Mouse (Mus musculus) brain, embryonic 14.5 days (tissue): ENCODE measurements around the gene Igfals. TPM values are rescaled to one million over a fixed set of nuclear protein-coding genes. Genes with fewer than 3 reads are reported as not detected.

ENCODE experiments used
- DNase-seq: peaks from one replicate; pipeline ENCODE4 v3.0.0-alpha.2; 2011; ENCODE audit warnings: low read depth
- CTCF ChIP-seq: fragments of 200-500 bp; IDR thresholded peaks from 2 replicates; pipeline ENCODE4 v1.5.1; 2012; ENCODE audit warnings: inconsistent platforms, mild to moderate bottlenecking, moderate library complexity, borderline replicate concordance; ENCODE audit not compliant: insufficient read depth, insufficient read length; ENCODE audit errors: extremely low read depth
- POLR2A ChIP-seq: fragments of 200-500 bp; IDR thresholded peaks from 2 replicates; pipeline ENCODE4 v1.6.1; 2012; ENCODE audit warnings: mild to moderate bottlenecking, inconsistent platforms, borderline replicate concordance; ENCODE audit not compliant: poor library complexity, insufficient read depth, insufficient read length, severe bottlenecking; ENCODE audit errors: extremely low read depth
- polyA plus RNA-seq: library from polyadenylated mRNA; depleted of rRNA; stranded (reverse); fragments of >200 nt; gene quantifications from 2 replicates; pipeline ENCODE4 v1.2.3, GENCODE M21; 2012; rRNA removed

Igfals gene
- polyA plus RNA-seq, 1 experiment, result not detected

- TF ChIP-seq POLR2A (no peak), CTCF (no peak)
Measured at GRCm38 (mm10) chr17:24923246-24923645, 57.4 kb downstream of the Igfals start.

GRCm38 (mm10) chr17:24929506-24929905 lies 63.7 kb downstream of the Igfals start:
- no peak for DNase-seq
- no peak for TF ChIP-seq POLR2A
- TF ChIP-seq CTCF, result no peak

More at GRCm38 (mm10) chr17:24923246-24923645, 57.4 kb downstream of the Igfals start:
- DNase-seq, result no peak

Other genes starting within 250 kb of the Igfals start
- gene Tsc2, start 233.4 kb upstream of the Igfals start, polyA plus RNA-seq, result 189 and 190 TPM in 2 replicates
- 10.4 and 15.3 TPM in 2 replicates for gene Nthl1, start 233.3 kb upstream of the Igfals start, polyA plus RNA-seq
- gene Slc9a3r2, start 215.7 kb upstream of the Igfals start, polyA plus RNA-seq, result 30.7 and 34.3 TPM in 2 replicates
- 0.23 TPM in 1 of 2 replicates, not detected in the other for gene Npw, start 207.5 kb upstream of the Igfals start, polyA plus RNA-seq
- 76.3 and 102 TPM in 2 replicates for gene Zfp598, start 196.3 kb upstream of the Igfals start, polyA plus RNA-seq
- 82.5 and 94.2 TPM in 2 replicates for gene Syngr3, start 176.0 kb upstream of the Igfals start, polyA plus RNA-seq
- 28.8 and 29.2 TPM in 2 replicates for gene Gfer, start 169.8 kb upstream of the Igfals start, polyA plus RNA-seq
- 7.6 and 10.7 TPM in 2 replicates for gene Noxo1, start 169.8 kb upstream of the Igfals start, polyA plus RNA-seq
- 75.0 and 95.7 TPM in 2 replicates for gene Tbl3, start 158.3 kb upstream of the Igfals start, polyA plus RNA-seq
- 0.54 and 0.64 TPM in 2 replicates for gene Rnf151, start 147.9 kb upstream of the Igfals start, polyA plus RNA-seq
- 1,770 and 1,849 TPM in 2 replicates for gene Rps2, start 147.9 kb upstream of the Igfals start, polyA plus RNA-seq
- 245 and 253 TPM in 2 replicates for gene Ndufb10, start 141.5 kb upstream of the Igfals start, polyA plus RNA-seq
- gene Rpl3l, start 138.2 kb upstream of the Igfals start, polyA plus RNA-seq, result 0.05 and 0.08 TPM in 2 replicates
- 28.0 and 31.5 TPM in 2 replicates for gene Msrb1, start 129.4 kb upstream of the Igfals start, polyA plus RNA-seq
- gene Hs3st6, start 113.0 kb upstream of the Igfals start, polyA plus RNA-seq, result 0.69 and 0.88 TPM in 2 replicates
- gene Meiob, start 61.7 kb upstream of the Igfals start, polyA plus RNA-seq, result not detected in 2 replicates
- gene Hagh, start 25.9 kb upstream of the Igfals start, polyA plus RNA-seq, result 39.7 and 46.3 TPM in 2 replicates
- 13.9 and 14.8 TPM in 2 replicates for gene Fahd1, start 15.6 kb upstream of the Igfals start, polyA plus RNA-seq
- gene Nubp2, start 20.4 kb downstream of the Igfals start, polyA plus RNA-seq, result 29.5 and 36.3 TPM in 2 replicates
- 84.5 and 105 TPM in 2 replicates for gene Spsb3, start 20.6 kb downstream of the Igfals start, polyA plus RNA-seq
- gene Eme2, start 29.1 kb downstream of the Igfals start, polyA plus RNA-seq, result 41.0 and 50.3 TPM in 2 replicates
- gene Mrps34, start 29.1 kb downstream of the Igfals start, polyA plus RNA-seq, result 94.6 and 120 TPM in 2 replicates
- 71.5 and 91.4 TPM in 2 replicates for gene Nme3, start 30.5 kb downstream of the Igfals start, polyA plus RNA-seq
- gene Mapk8ip3, start 71.0 kb downstream of the Igfals start, polyA plus RNA-seq, result 217 and 242 TPM in 2 replicates
- gene Jpt2, start 94.7 kb downstream of the Igfals start, polyA plus RNA-seq, result 62.9 and 65.5 TPM in 2 replicates
- 31.4 and 31.9 TPM in 2 replicates for gene Cramp1l, start 149.8 kb downstream of the Igfals start, polyA plus RNA-seq
- 22.9 and 23.9 TPM in 2 replicates for gene Ift140, start 150.1 kb downstream of the Igfals start, polyA plus RNA-seq
- gene Tmem204, start 217.6 kb downstream of the Igfals start, polyA plus RNA-seq, result 9.6 and 10.5 TPM in 2 replicates
- 40.9 and 41.6 TPM in 2 replicates for gene Telo2, start 250.0 kb downstream of the Igfals start, polyA plus RNA-seq